ENCODE assay signal across 8 mouse cellular contexts in the genomic region with DNA sequence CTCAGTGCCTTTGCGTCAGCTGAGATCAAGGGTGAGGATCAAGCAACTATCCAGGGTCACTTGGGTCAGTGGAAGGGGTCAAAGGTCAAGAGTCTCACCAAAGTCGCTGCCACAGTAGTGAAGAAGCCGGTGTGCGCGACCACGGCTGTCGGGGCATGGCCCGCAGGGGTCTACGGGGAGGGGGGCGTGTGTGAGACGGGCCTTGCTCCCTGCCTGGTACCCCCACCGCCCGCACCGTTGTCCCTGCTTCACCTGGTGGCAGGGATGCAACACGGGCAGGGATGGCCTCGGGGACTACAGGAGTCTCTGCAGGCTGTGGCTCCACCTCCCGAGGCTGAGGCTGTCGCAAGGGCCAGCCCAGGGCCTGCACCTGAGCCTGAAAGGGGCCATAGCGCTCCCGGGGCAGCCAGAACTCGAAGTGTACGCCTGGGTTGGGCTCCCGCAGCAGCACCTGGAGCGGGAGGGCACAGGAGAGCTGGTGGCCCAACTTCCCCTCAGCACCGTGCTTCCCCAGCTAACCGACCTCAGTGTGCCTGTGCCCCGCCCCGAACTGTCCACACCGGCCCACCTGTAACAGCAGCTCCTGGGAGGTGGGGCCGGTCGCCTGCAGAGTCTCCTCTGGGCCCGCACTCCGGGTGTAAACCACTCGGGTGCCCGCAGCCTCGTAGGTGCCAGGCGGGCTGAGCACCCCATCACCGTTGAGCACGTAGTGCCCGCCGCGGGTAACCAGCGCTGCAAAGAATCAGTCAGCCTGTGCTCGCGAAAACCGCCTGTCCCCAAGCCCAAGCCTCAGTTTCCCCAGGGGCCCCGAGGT. TPM values are rescaled to one million over a fixed set of nuclear protein-coding genes. Genes with fewer than 3 reads are reported as not detected.
DNase-seq lines count a peak whose midpoint lies in the region; ATAC-seq and TF ChIP-seq lines count a peak whose summit lies in the region.

No protein-coding gene starts in this region.

- H3K4me1 ChIP-seq in forebrain, embryonic 14.5 days (ENCODE audit: control insufficient read depth, insufficient read depth, low read length) = peaks cover 3% of the 10 kb centered on the region; the same call in 1 of the 2 replicates
- peaks cover 67% of the 10 kb centered on the region for H3K4me1 ChIP-seq in liver, embryonic 13.5 days (replicated peaks)
- H3K4me1 ChIP-seq in stomach, embryonic 14.5 days (ENCODE audit: control insufficient read depth, insufficient read depth, low read length) = peaks cover 17% of the 10 kb centered on the region

- no peak for TF ChIP-seq CTCF in layer of hippocampus, adult 2 months (conservative IDR thresholded peaks at IDR 0.05)

- no peaks in the 10 kb centered on the region for H3K36me3 ChIP-seq in forebrain, embryonic 14.5 days (ENCODE audit: control insufficient read depth, insufficient read depth, low read length)
- H3K36me3 ChIP-seq in liver, embryonic 13.5 days = no peaks in the 10 kb centered on the region
- no peaks in the 10 kb centered on the region for H3K36me3 ChIP-seq in stomach, embryonic 14.5 days (ENCODE audit: control insufficient read depth, insufficient read depth, low read length)

- peaks cover 61% of the 10 kb centered on the region for H3K27me3 ChIP-seq in forebrain, embryonic 14.5 days (replicated peaks; ENCODE audit: control insufficient read depth, insufficient read depth, low read length)
- peaks cover 52% of the 10 kb centered on the region for H3K27me3 ChIP-seq in liver, embryonic 13.5 days
- H3K27me3 ChIP-seq in stomach, embryonic 14.5 days (ENCODE audit: control insufficient read depth, insufficient read depth, low read length) = peaks cover 46% of the 10 kb centered on the region

- H3K27ac ChIP-seq in layer of hippocampus, adult 2 months = no peak overlapping the region
- no peak overlapping the region for H3K27ac ChIP-seq in forebrain, embryonic 14.5 days (ENCODE audit: low read depth, low read length)
- no peak overlapping the region for H3K27ac ChIP-seq in liver, embryonic 13.5 days
- no peak overlapping the region for H3K27ac ChIP-seq in stomach, embryonic 14.5 days (ENCODE audit: low read length)

- H3K9ac ChIP-seq in forebrain, embryonic 14.5 days (ENCODE audit: low read length) = no peak overlapping the region
- peak overlapping the region; percentile 23 for H3K9ac ChIP-seq in liver, embryonic 13.5 days
- H3K9ac ChIP-seq in stomach, embryonic 14.5 days (replicated peaks; ENCODE audit: low read depth, low read length) = no peak overlapping the region

- DNase-seq in layer of hippocampus, adult 2 months (ENCODE audit: low spot score in 2 of 2) = no peak
- DNase-seq in layer of hippocampus, adult 18-20 months (ENCODE audit: low spot score in 2 of 2) = no peak
- DNase-seq in forebrain, embryonic 14.5 days (ENCODE audit: low spot score) = no peak
- DNase-seq in liver, embryonic 13.5 days = no peak
- DNase-seq in embryo, embryonic 9.5 days (ENCODE audit: extremely low spot score) = no peak
- no peak for DNase-seq in ovary, adult 18-20 months (ENCODE audit: low spot score)
- no peak for DNase-seq in frontal cortex, adult 2 months (ENCODE audit: extremely low spot score in 1 of 2, low spot score in 1 of 2)

- 3% methylated on average over 41 of the region's 47 CpGs for whole genome bisulfite sequencing in forebrain, embryonic 14.5 days
- whole genome bisulfite sequencing in liver, embryonic 13.5 days (ENCODE audit: insufficient replicate concordance) = 4% methylated on average over 47 of the region's 47 CpGs
- WGBS in stomach, embryonic 14.5 days = 5% methylated on average over 46 of the region's 47 CpGs

- peak overlapping the region; percentile 50; the same call in 1 of the 2 replicates for H3K4me2 ChIP-seq in forebrain, embryonic 14.5 days (ENCODE audit: low read length)
- H3K4me2 ChIP-seq in liver, embryonic 13.5 days = peak overlapping the region; percentile 82
- H3K4me2 ChIP-seq in stomach, embryonic 14.5 days (replicated peaks; ENCODE audit: low read depth, low read length) = peak overlapping the region; percentile 51

- peak overlapping the region; percentile 44; the same call in 1 of the 2 replicates for H3K4me3 ChIP-seq in layer of hippocampus, adult 2 months
- peak overlapping the region; percentile 24 for H3K4me3 ChIP-seq in forebrain, embryonic 14.5 days (ENCODE audit: low read depth, low read length)
- H3K4me3 ChIP-seq in liver, embryonic 13.5 days (replicated peaks) = peak overlapping the region; percentile 56
- H3K4me3 ChIP-seq in stomach, embryonic 14.5 days (ENCODE audit: low read depth, low read length) = peak overlapping the region; percentile 28; the same call in 1 of the 2 replicates

- ATAC-seq in forebrain, embryonic 14.5 days = peak; percentile 6; the same call in 1 of the 2 replicates
- no peak for ATAC-seq in liver, embryonic 13.5 days (ENCODE audit: low read depth)
- ATAC-seq in stomach, embryonic 14.5 days (ENCODE audit: insufficient number of reproducible peaks, insufficient read depth, low FRiP score, low read depth) = no peak

- no peaks in the 10 kb centered on the region for H3K9me3 ChIP-seq in forebrain, embryonic 14.5 days (replicated peaks; ENCODE audit: control insufficient read depth, low read length)
- no peaks in the 10 kb centered on the region for H3K9me3 ChIP-seq in liver, embryonic 13.5 days (replicated peaks)
- no peaks in the 10 kb centered on the region for H3K9me3 ChIP-seq in stomach, embryonic 14.5 days (ENCODE audit: control insufficient read depth, low read depth, low read length)

RNA-seq across cellular contexts. Expression of gene Adamtsl5, which starts 6.5 kb away (rescaled TPM):
- total RNA-seq in layer of hippocampus, adult 2 months (2021) = 1 to 10 TPM; 4.7 to 7.2 TPM
- total RNA-seq in layer of hippocampus, adult 18-20 months (2021) = 1 to 10 TPM; 5.6 to 6.9 TPM
- 0.48 and 0.52 TPM in 2 replicates for polyA plus RNA-seq in forebrain, embryonic 14.5 days (2014; fragmentation: Nextera tagmentation; extraction: Ambion mirVana)
- 1.8 and 2.5 TPM in 2 replicates for polyA plus RNA-seq in liver, embryonic 13.5 days (2015; fragmentation: Nextera tagmentation; extraction: Ambion mirVana)
- polyA plus RNA-seq in stomach, embryonic 14.5 days (2014; fragmentation: Nextera tagmentation; extraction: Ambion mirVana) = 13.6 and 13.8 TPM in 2 replicates
- polyA plus RNA-seq in frontal cortex, adult 2 months (2012; rRNA removed) = 5.6 and 7.3 TPM in 2 replicates

RNA-seq across cellular contexts. Expression of gene Reep6, which starts 11.9 kb away (rescaled TPM):
- 10 to 100 TPM in 1 of 2 experiments, 1 to 10 TPM in 1; 9.6 to 11.0 TPM for total RNA-seq in layer of hippocampus, adult 2 months (2021)
- total RNA-seq in layer of hippocampus, adult 18-20 months (2021) = 10 to 100 TPM; 10.3 to 10.9 TPM
- 2.3 and 2.7 TPM in 2 replicates for polyA plus RNA-seq in forebrain, embryonic 14.5 days (2014; fragmentation: Nextera tagmentation; extraction: Ambion mirVana)
- polyA plus RNA-seq in liver, embryonic 13.5 days (2015; fragmentation: Nextera tagmentation; extraction: Ambion mirVana) = 50.9 and 65.0 TPM in 2 replicates
- 18.0 and 18.5 TPM in 2 replicates for polyA plus RNA-seq in stomach, embryonic 14.5 days (2014; fragmentation: Nextera tagmentation; extraction: Ambion mirVana)
- polyA plus RNA-seq in frontal cortex, adult 2 months (2012; rRNA removed) = 4.9 and 6.0 TPM in 2 replicates

RNA-seq across cellular contexts. Expression of gene Pcsk4, which starts 12.4 kb away (rescaled TPM):
- 1 to 10 TPM; 2.8 to 3.2 TPM for total RNA-seq in layer of hippocampus, adult 2 months (2021)
- 1 to 10 TPM; 3.5 to 3.8 TPM for total RNA-seq in layer of hippocampus, adult 18-20 months (2021)
- polyA plus RNA-seq in forebrain, embryonic 14.5 days (2014; fragmentation: Nextera tagmentation; extraction: Ambion mirVana) = 1.6 and 2.4 TPM in 2 replicates
- 5.3 TPM in 2 replicates for polyA plus RNA-seq in liver, embryonic 13.5 days (2015; fragmentation: Nextera tagmentation; extraction: Ambion mirVana)
- polyA plus RNA-seq in stomach, embryonic 14.5 days (2014; fragmentation: Nextera tagmentation; extraction: Ambion mirVana) = 4.5 and 5.6 TPM in 2 replicates
- 9.4 TPM in 2 replicates for polyA plus RNA-seq in frontal cortex, adult 2 months (2012; rRNA removed)

RNA-seq across cellular contexts. Expression of gene Plk5, which starts 14.6 kb away (rescaled TPM):
- total RNA-seq in layer of hippocampus, adult 2 months (2021) = 10 to 100 TPM; 33.4 to 36.6 TPM
- 10 to 100 TPM; 30.3 to 30.5 TPM for total RNA-seq in layer of hippocampus, adult 18-20 months (2021)
- 1.2 and 1.9 TPM in 2 replicates for polyA plus RNA-seq in forebrain, embryonic 14.5 days (2014; fragmentation: Nextera tagmentation; extraction: Ambion mirVana)
- polyA plus RNA-seq in liver, embryonic 13.5 days (2015; fragmentation: Nextera tagmentation; extraction: Ambion mirVana) = 0.12 TPM in 1 of 2 replicates, not detected in the other
- polyA plus RNA-seq in stomach, embryonic 14.5 days (2014; fragmentation: Nextera tagmentation; extraction: Ambion mirVana) = 0.30 and 0.62 TPM in 2 replicates
- 24.9 and 33.3 TPM in 2 replicates for polyA plus RNA-seq in frontal cortex, adult 2 months (2012; rRNA removed)

RNA-seq across cellular contexts. Expression of gene 2310011J03Rik, which starts 21.4 kb away (rescaled TPM):
- total RNA-seq in layer of hippocampus, adult 2 months (2021) = 10 to 100 TPM; 23.5 to 25.7 TPM
- 10 to 100 TPM; 25.0 to 25.9 TPM for total RNA-seq in layer of hippocampus, adult 18-20 months (2021)
- polyA plus RNA-seq in forebrain, embryonic 14.5 days (2014; fragmentation: Nextera tagmentation; extraction: Ambion mirVana) = 39.2 and 40.8 TPM in 2 replicates
- polyA plus RNA-seq in liver, embryonic 13.5 days (2015; fragmentation: Nextera tagmentation; extraction: Ambion mirVana) = 42.3 and 43.7 TPM in 2 replicates
- polyA plus RNA-seq in stomach, embryonic 14.5 days (2014; fragmentation: Nextera tagmentation; extraction: Ambion mirVana) = 39.6 and 43.0 TPM in 2 replicates
- polyA plus RNA-seq in frontal cortex, adult 2 months (2012; rRNA removed) = 41.6 and 44.3 TPM in 2 replicates
